Mouse (Mus musculus): ENCODE measurements around the gene Slc2a10. TPM values are rescaled to one million over a fixed set of nuclear protein-coding genes. Genes with fewer than 3 reads are reported as not detected.

Gene Slc2a10
- polyA plus RNA-seq (2015; fragmentation: Nextera tagmentation; extraction: Ambion mirVana) = 0.13 and 0.34 TPM in 2 replicates

DNA sequence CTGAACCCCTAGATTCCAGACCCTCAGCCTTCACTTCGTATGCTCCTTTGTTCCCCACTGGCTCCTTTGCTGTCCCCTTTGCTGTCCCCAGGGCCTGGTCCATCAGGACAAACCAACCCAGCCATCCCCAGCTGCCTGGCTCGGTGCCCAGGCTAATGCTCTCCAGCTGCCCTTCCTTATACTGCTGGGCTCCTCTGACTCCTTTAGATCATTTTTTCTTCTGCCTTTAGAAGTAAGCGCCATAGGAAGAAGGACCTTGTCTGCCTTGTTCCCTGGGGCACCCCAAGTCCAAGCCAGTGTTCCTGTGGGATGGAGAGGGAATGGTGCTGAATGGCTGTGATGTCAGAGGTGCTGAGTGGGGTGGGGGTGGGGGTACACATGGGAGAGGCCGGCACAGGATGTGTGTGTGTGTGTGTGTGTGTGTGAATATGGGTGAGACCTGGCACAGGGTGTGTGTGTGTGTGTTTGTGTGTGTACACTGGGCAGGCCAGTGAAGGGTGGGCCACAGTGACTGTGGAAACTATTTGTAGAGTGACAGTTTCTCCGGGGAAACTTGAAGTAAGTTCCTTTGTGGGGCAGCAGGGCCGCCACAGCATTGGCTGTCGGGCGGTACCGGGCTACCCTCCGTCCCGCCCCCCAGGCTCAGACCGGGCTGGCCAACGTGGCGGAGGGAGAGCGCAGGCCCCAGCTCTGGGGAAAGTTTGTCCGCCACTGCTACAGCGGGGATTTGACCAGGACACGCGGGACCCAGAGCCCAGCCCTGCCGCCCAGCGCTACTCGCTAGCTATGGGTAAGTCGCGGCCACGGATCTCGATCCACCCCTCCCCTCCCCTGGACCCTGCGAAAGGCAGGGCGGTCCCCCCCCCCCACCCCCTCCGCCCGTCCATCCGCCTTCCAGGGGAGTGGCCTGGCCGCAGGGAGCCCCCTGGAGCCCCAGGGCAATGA, at the start of gene Slc2a10:
Slc2a10 (plus strand) TSS at position 529 of the 945 bp plus-strand sequence.
- Histone ChIP-seq H3K4me3 (ENCODE audit: low read depth, low read length) (peak within 1 kb of the TSS; percentile 32), H3K9me3 (ENCODE audit: low read length) (no peaks in the 10 kb centered on the region), H3K27me3 (ENCODE audit: insufficient read depth, low read length) (no peaks in the 10 kb centered on the region), H3K27ac (ENCODE audit: low read depth) (no peak within 1 kb of the TSS), H3K4me2 (ENCODE audit: low read depth, low read length) (peak within 1 kb of the TSS; percentile 66), H3K4me1 (ENCODE audit: insufficient read depth) (no peaks in the 10 kb centered on the region), H3K36me3 (replicated peaks; ENCODE audit: insufficient read depth, low read length) (no peaks in the 10 kb centered on the region), H3K9ac (replicated peaks) (no peak within 1 kb of the TSS)
- DNase-seq (peak; percentile 27), ATAC-seq (peak; percentile 23; the same call in 1 of the 2 replicates)
- TF ChIP-seq CTCF (IDR thresholded peaks at IDR 0.05; ENCODE audit: low read depth) (no peak), EP300 (IDR thresholded peaks at IDR 0.05; ENCODE audit: low read depth) (no peak)
- WGBS (ENCODE audit: insufficient replicate concordance) = 8% methylated on average over 27 of the region's 32 CpGs

DNA sequence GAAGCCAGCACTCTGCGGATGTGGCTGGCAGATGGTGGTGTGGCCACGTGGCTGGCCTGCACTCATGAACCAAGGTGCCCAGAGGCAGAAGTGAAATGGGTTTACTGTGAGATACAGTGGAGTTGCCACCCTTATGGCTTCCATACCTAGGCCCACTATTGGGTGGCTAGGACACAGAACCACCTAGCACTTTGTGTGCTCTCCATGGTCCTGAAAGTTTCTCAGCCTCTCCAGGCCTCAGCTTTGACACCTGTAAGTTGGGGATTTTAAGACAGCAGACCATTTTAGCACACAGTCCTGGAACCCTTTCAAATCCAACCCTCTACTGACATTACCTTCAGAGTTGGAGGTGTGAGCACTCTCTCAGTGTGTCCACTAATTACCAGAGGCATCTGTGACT, 46.9 kb upstream of the Slc2a10 start:
- Histone ChIP-seq H3K4me2 (ENCODE audit: low read depth, low read length) (no peak overlapping the region), H3K4me1 (ENCODE audit: insufficient read depth) (peaks cover 15% of the 10 kb centered on the region), H3K9ac (replicated peaks) (no peak overlapping the region), H3K27ac (ENCODE audit: low read depth) (no peak overlapping the region), H3K9me3 (ENCODE audit: low read length) (no peaks in the 10 kb centered on the region), H3K4me3 (ENCODE audit: low read depth, low read length) (no peak overlapping the region), H3K27me3 (ENCODE audit: insufficient read depth, low read length) (no peaks in the 10 kb centered on the region), H3K36me3 (replicated peaks; ENCODE audit: insufficient read depth, low read length) (no peaks in the 10 kb centered on the region)
- DNase-seq = no peak
- 55% methylated on average over 2 of the region's 2 CpGs for WGBS (ENCODE audit: insufficient replicate concordance)
- TF ChIP-seq CTCF (IDR thresholded peaks at IDR 0.05; ENCODE audit: low read depth) (no peak), EP300 (IDR thresholded peaks at IDR 0.05; ENCODE audit: low read depth) (no peak)
- ATAC-seq = no peak

DNA sequence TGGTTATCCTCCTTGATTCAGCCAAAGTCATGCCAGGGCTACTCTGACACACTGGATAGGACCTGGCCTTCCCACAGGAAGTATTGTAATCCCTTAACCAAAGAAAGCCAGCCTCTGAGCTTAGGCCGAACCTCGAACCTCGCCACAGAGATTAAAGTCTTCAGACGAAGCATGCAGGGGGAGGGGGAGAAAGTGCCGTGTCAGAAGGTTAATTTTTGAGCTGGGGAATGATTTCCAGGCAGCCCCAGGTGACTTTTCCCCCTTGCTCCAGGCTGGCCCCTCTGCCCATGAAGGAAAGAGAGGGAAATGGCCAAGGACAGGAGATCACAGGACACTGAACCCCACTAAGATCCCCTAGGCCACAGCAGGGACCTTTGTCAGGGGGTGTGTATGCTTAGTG, 45.4 kb upstream of the Slc2a10 start:
- 50% methylated on average over 5 of the region's 5 CpGs for WGBS (ENCODE audit: insufficient replicate concordance)
- no peaks in the 10 kb centered on the region for H3K36me3 ChIP-seq (replicated peaks; ENCODE audit: insufficient read depth, low read length)
- TF ChIP-seq EP300 (IDR thresholded peaks at IDR 0.05; ENCODE audit: low read depth) (no peak), CTCF (IDR thresholded peaks at IDR 0.05; ENCODE audit: low read depth) (no peak)
- H3K4me2 ChIP-seq (ENCODE audit: low read depth, low read length) = no peak overlapping the region
- no peaks in the 10 kb centered on the region for H3K9me3 ChIP-seq (ENCODE audit: low read length)
- no peaks in the 10 kb centered on the region for H3K27me3 ChIP-seq (ENCODE audit: insufficient read depth, low read length)
- DNase-seq = no peak
- H3K27ac ChIP-seq (ENCODE audit: low read depth) = no peak overlapping the region
- H3K9ac ChIP-seq (replicated peaks) = no peak overlapping the region
- no peak overlapping the region for H3K4me3 ChIP-seq (ENCODE audit: low read depth, low read length)
- ATAC-seq = no peak
- peaks cover 10% of the 10 kb centered on the region for H3K4me1 ChIP-seq (ENCODE audit: insufficient read depth)

GRCm38 (mm10) chr2:165459663-165460062, 43.9 kb upstream of the Slc2a10 start:
- no peak for DNase-seq

DNA sequence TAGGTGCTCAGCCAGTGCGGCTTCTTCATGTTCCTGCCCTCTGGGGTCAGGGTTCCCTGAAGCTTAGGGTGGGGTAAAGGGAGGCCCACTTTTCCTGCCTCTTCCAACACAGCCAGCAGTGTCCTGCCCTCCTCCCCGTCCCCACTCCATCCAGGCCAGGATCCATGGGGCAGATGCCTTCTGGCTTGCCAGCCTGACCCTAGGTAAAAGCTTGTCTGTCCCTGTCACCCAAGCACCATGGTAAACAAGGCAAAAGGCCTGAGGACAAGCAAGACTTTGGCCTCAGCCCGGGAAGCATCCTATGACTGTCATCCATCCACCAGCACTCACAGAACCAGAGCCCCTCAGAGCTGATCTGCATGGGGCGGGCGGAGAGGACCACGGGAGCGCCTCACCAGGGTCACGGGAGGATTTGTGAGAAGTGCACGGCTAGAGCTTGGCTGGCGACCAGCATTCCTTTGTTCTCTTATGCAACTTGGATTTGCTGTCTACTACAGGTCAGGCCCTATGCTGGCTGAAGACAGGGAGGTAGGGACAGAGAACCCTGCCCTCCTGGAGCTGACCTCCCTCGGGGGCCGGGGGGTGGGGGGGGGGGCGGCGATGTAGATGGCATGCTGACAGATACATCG, 35.6 kb upstream of the Slc2a10 start:
- no peak overlapping the region for H3K4me2 ChIP-seq (ENCODE audit: low read depth, low read length)
- WGBS (ENCODE audit: insufficient replicate concordance) = 49% methylated on average over 15 of the region's 15 CpGs
- H3K9me3 ChIP-seq (ENCODE audit: low read length) = no peaks in the 10 kb centered on the region

More at GRCm38 (mm10) chr2:165459663-165460062, 43.9 kb upstream of the Slc2a10 start:
- H3K27me3 ChIP-seq (ENCODE audit: insufficient read depth, low read length) = no peaks in the 10 kb centered on the region
- no peak for ATAC-seq
- H3K27ac ChIP-seq (ENCODE audit: low read depth) = no peak overlapping the region
- H3K9ac ChIP-seq (replicated peaks) = no peak overlapping the region
- no peaks in the 10 kb centered on the region for H3K4me1 ChIP-seq (ENCODE audit: insufficient read depth)
- no peak overlapping the region for H3K4me2 ChIP-seq (ENCODE audit: low read depth, low read length)
- H3K9me3 ChIP-seq (ENCODE audit: low read length) = no peaks in the 10 kb centered on the region
- no peak for TF ChIP-seq EP300 (IDR thresholded peaks at IDR 0.05; ENCODE audit: low read depth)
- TF ChIP-seq CTCF (IDR thresholded peaks at IDR 0.05; ENCODE audit: low read depth) = no peak
- H3K4me3 ChIP-seq (ENCODE audit: low read depth, low read length) = no peak overlapping the region
- H3K36me3 ChIP-seq (replicated peaks; ENCODE audit: insufficient read depth, low read length) = no peaks in the 10 kb centered on the region
- 31% methylated on average over 7 of the region's 7 CpGs for WGBS (ENCODE audit: insufficient replicate concordance)

GRCm38 (mm10) chr2:165470167-165470566, 33.4 kb upstream of the Slc2a10 start:
- no peaks in the 10 kb centered on the region for H3K9me3 ChIP-seq (ENCODE audit: low read length)
- no peak overlapping the region for H3K9ac ChIP-seq (replicated peaks)
- H3K4me3 ChIP-seq (ENCODE audit: low read depth, low read length) = no peak overlapping the region
- 15% methylated on average over 5 of the region's 5 CpGs for WGBS (ENCODE audit: insufficient replicate concordance)
- TF ChIP-seq CTCF (IDR thresholded peaks at IDR 0.05; ENCODE audit: low read depth) (peak; percentile 47), EP300 (IDR thresholded peaks at IDR 0.05; ENCODE audit: low read depth) (no peak)
- H3K4me1 ChIP-seq (ENCODE audit: insufficient read depth) = peaks cover 12% of the 10 kb centered on the region; the same call in 1 of the 2 replicates
- no peak overlapping the region for H3K27ac ChIP-seq (ENCODE audit: low read depth)
- ATAC-seq (no peak), DNase-seq (peak; percentile 51)
- H3K27me3 ChIP-seq (ENCODE audit: insufficient read depth, low read length) = peaks cover 5% of the 10 kb centered on the region; the same call in 1 of the 2 replicates
- peak overlapping the region; percentile 66; the same call in 1 of the 2 replicates for H3K4me2 ChIP-seq (ENCODE audit: low read depth, low read length)
- H3K36me3 ChIP-seq (replicated peaks; ENCODE audit: insufficient read depth, low read length) = no peaks in the 10 kb centered on the region

More for the DNA sequence above, 35.6 kb upstream of the Slc2a10 start:
- H3K4me3 ChIP-seq (ENCODE audit: low read depth, low read length) = no peak overlapping the region
- peaks cover 5% of the 10 kb centered on the region; the same call in 1 of the 2 replicates for H3K27me3 ChIP-seq (ENCODE audit: insufficient read depth, low read length)
- peak; percentile 68 for DNase-seq
- peaks cover 12% of the 10 kb centered on the region; the same call in 1 of the 2 replicates for H3K4me1 ChIP-seq (ENCODE audit: insufficient read depth)
- H3K36me3 ChIP-seq (replicated peaks; ENCODE audit: insufficient read depth, low read length) = no peaks in the 10 kb centered on the region
- H3K27ac ChIP-seq (ENCODE audit: low read depth) = 0 out of 2 replicates have a peak overlapping the region, but pooled peaks have one; percentile 34
- no peak for TF ChIP-seq EP300 (IDR thresholded peaks at IDR 0.05; ENCODE audit: low read depth)
- no peak for TF ChIP-seq CTCF (IDR thresholded peaks at IDR 0.05; ENCODE audit: low read depth)
- peak; percentile 73 for ATAC-seq
- no peak overlapping the region for H3K9ac ChIP-seq (replicated peaks)

Measured in liver, postnatal 0 days (tissue).